Mouse (Mus musculus): Measurements from ENCODE around the gene AI661453. TPM values are rescaled to one million over a fixed set of nuclear protein-coding genes. Genes with fewer than 3 reads are reported as not detected.

Gene AI661453
- polyA plus RNA-seq, 1 experiment: 13.0 TPM

- no peaks in the 10 kb centered on the region for H3K4me1 ChIP-seq (ENCODE audit: control insufficient read depth, insufficient read depth, low read length)
- WGBS: 32% methylated on average over 15 of the region's 15 CpGs
- H3K4me3 ChIP-seq (replicated peaks; ENCODE audit: extremely low read depth, low read depth, low read length): no peak overlapping the region
- TF ChIP-seq POLR2A (IDR thresholded peaks at IDR 0.05; ENCODE audit: borderline replicate concordance, extremely low read depth, low read depth, low read length) (no peak), CTCF (IDR thresholded peaks at IDR 0.05; ENCODE audit: insufficient read depth, low read length) (no peak)
- DNase-seq: no peak
Observed at GRCm38 (mm10) chr17:47472435-47473350, 36.3 kb downstream of the AI661453 start.

DNA sequence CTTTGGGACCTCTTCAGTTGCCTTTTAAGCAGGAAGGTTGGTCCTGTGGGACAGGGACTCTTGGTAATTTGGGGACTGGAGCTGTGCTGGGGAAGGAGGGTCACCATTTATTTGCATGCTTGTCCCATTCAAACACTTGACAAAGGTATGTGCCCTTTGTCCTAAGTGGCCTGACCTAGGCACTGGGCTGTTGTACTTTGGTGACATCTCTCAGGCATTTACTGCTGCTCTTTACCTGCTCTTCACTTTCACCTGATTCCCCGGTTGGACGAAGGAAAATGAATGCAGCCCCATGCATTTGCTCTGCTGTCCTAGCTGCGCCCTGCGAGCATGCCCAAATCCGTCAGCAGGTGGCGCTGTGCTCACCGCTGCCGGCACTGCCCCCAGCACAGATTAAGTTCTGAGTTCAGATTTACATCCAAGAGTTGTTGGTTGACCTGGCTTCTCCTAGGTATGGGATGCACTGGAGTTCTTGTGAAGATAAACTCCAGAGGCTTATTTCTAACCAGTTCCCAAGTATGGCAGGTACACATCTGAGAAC is 37.1 kb downstream of the AI661453 start:
- H3K4me1 ChIP-seq (ENCODE audit: control insufficient read depth, insufficient read depth, low read length): no peaks in the 10 kb centered on the region
- TF ChIP-seq POLR2A (IDR thresholded peaks at IDR 0.05; ENCODE audit: borderline replicate concordance, extremely low read depth, low read depth, low read length) (no peak), CTCF (IDR thresholded peaks at IDR 0.05; ENCODE audit: insufficient read depth, low read length) (peak; percentile 89)
- WGBS: 9% methylated on average over 8 of the region's 8 CpGs
- DNase-seq: peak; percentile 72
- H3K4me3 ChIP-seq (replicated peaks; ENCODE audit: extremely low read depth, low read depth, low read length): no peak overlapping the region

GRCm38 (mm10) chr17:47474250-47474649 is 37.8 kb downstream of the AI661453 start:
- H3K4me1 ChIP-seq (ENCODE audit: control insufficient read depth, insufficient read depth, low read length): no peaks in the 10 kb centered on the region
- DNase-seq: no peak
- TF ChIP-seq CTCF (IDR thresholded peaks at IDR 0.05; ENCODE audit: insufficient read depth, low read length): no peak
- no peak for TF ChIP-seq POLR2A (IDR thresholded peaks at IDR 0.05; ENCODE audit: borderline replicate concordance, extremely low read depth, low read depth, low read length)
- 77% methylated on average over 4 of the region's 4 CpGs for WGBS
- H3K4me3 ChIP-seq (replicated peaks; ENCODE audit: extremely low read depth, low read depth, low read length): no peak overlapping the region

DNA sequence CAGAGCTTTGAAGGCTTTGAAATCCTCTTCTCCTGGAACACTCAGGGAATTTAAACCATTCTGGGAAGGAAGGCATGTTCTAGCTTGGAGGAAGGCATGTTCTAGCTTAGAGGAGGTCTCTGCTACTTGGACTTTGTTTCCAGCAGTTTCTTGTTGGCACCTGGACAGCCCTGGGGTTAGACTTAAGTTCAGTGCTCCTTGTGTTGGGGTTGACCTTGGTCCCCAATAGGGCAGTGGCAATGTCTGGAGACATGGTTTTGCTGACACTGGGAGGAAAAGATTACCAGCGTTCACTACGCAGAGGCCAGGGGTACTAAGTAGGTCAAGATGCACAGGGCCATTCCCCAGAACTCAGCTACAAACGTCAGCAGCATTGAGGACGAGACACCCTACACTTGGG is 38.8 kb downstream of the AI661453 start:
- 86% methylated on average over 4 of the region's 4 CpGs for WGBS
- no peak for DNase-seq
- TF ChIP-seq CTCF (IDR thresholded peaks at IDR 0.05; ENCODE audit: insufficient read depth, low read length) (no peak), POLR2A (IDR thresholded peaks at IDR 0.05; ENCODE audit: borderline replicate concordance, extremely low read depth, low read depth, low read length) (no peak)

GRCm38 (mm10) chr17:47475714-47476113 is 39.3 kb downstream of the AI661453 start:
- DNase-seq: no peak
- peaks cover 5% of the 10 kb centered on the region; the same call in 1 of the 2 replicates for H3K4me1 ChIP-seq (ENCODE audit: control insufficient read depth, insufficient read depth, low read length)
- H3K4me3 ChIP-seq (replicated peaks; ENCODE audit: extremely low read depth, low read depth, low read length): no peak overlapping the region
- peak; percentile 50 for TF ChIP-seq CTCF (IDR thresholded peaks at IDR 0.05; ENCODE audit: insufficient read depth, low read length)
- TF ChIP-seq POLR2A (IDR thresholded peaks at IDR 0.05; ENCODE audit: borderline replicate concordance, extremely low read depth, low read depth, low read length): no peak
- WGBS: 63% methylated on average over 3 of the region's 3 CpGs

More for the DNA sequence above, 38.8 kb downstream of the AI661453 start:
- no peak overlapping the region for H3K4me3 ChIP-seq (replicated peaks; ENCODE audit: extremely low read depth, low read depth, low read length)
- peaks cover 3% of the 10 kb centered on the region; the same call in 1 of the 2 replicates for H3K4me1 ChIP-seq (ENCODE audit: control insufficient read depth, insufficient read depth, low read length)

- TF ChIP-seq CTCF (IDR thresholded peaks at IDR 0.05; ENCODE audit: insufficient read depth, low read length) (no peak), POLR2A (IDR thresholded peaks at IDR 0.05; ENCODE audit: borderline replicate concordance, extremely low read depth, low read depth, low read length) (no peak)
- no peak for DNase-seq
- 26% methylated on average over 3 of the region's 3 CpGs for WGBS
Observed at GRCm38 (mm10) chr17:47479887-47480286, 43.5 kb downstream of the AI661453 start.

DNA sequence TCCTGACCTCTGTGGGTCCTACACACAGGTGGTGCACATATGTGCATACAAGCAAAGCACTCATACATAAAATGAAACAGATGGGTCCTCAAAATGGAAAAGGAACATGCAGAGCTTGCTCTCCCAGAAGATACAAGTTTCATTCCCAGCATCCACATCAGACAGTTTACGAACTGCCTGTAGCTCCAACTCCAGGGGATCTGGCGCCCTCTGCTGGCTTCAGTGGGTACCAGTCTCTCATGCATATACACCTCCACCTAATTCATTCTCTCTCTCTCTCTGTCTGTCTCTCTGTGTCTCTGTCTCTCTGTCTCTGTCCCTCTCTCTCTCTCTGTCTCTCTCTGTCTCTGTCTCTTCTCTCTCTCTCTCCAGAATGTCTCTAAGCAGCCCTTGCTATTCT is 46.0 kb downstream of the AI661453 start:
- WGBS: 42% methylated on average over 2 of the region's 2 CpGs
- H3K4me1 ChIP-seq (ENCODE audit: control insufficient read depth, insufficient read depth, low read length): peaks cover 8% of the 10 kb centered on the region; the same call in 1 of the 2 replicates
- no peak overlapping the region for H3K4me3 ChIP-seq (replicated peaks; ENCODE audit: extremely low read depth, low read depth, low read length)
- TF ChIP-seq CTCF (IDR thresholded peaks at IDR 0.05; ENCODE audit: insufficient read depth, low read length) (peak; percentile 91), POLR2A (IDR thresholded peaks at IDR 0.05; ENCODE audit: borderline replicate concordance, extremely low read depth, low read depth, low read length) (no peak)
- peak; percentile 75 for DNase-seq

More at GRCm38 (mm10) chr17:47479887-47480286, 43.5 kb downstream of the AI661453 start:
- peaks cover 8% of the 10 kb centered on the region; the same call in 1 of the 2 replicates for H3K4me1 ChIP-seq (ENCODE audit: control insufficient read depth, insufficient read depth, low read length)
- no peak overlapping the region for H3K4me3 ChIP-seq (replicated peaks; ENCODE audit: extremely low read depth, low read depth, low read length)

DNA sequence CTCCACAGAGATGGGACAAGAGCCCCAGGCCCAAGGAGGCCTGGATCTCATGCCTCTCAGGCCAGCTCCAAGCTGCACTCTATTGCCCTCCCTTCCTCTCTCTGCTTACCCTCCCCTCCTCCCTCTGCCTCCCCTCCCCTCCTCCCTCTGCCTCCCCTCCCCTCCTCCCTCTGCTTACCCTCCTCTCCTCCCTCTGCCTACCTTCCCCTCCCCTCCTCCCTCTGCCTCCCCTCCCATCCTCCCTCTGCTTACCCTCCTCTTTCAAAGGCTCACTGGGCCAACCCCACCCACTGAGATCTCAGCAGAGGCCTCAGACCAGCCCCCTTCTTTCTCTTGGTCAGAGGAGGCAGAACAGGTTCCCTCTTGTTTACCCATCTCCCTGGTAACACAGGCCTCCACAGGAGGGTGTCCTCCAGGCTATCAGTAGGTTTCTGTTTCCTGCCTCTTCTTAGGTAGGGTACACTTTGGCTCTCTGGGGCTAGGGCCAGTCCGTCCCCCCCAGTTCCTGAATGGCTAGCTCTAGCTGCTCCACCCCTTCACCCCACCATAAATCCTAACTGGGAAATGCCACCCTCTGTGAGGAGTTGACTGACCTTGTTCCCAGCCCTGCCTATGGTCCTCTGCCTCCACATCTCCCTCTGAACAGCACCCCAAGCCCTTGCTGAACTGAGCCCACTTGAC is 48.0 kb downstream of the AI661453 start:
- peak; percentile 50 for DNase-seq

GRCm38 (mm10) chr17:47484993-47485392 is 48.6 kb downstream of the AI661453 start:
- WGBS: 11% methylated on average over 3 of the region's 3 CpGs
- TF ChIP-seq CTCF (IDR thresholded peaks at IDR 0.05; ENCODE audit: insufficient read depth, low read length): no peak
- TF ChIP-seq POLR2A (IDR thresholded peaks at IDR 0.05; ENCODE audit: borderline replicate concordance, extremely low read depth, low read depth, low read length): no peak
- no peak for DNase-seq
- Histone ChIP-seq H3K4me1 (ENCODE audit: control insufficient read depth, insufficient read depth, low read length) (peaks cover 5% of the 10 kb centered on the region; the same call in 1 of the 2 replicates), H3K4me3 (replicated peaks; ENCODE audit: extremely low read depth, low read depth, low read length) (no peak overlapping the region)

More for the DNA sequence above, 48.0 kb downstream of the AI661453 start:
- 45% methylated on average over 1 of the region's 1 CpGs for WGBS
- H3K4me3 ChIP-seq (replicated peaks; ENCODE audit: extremely low read depth, low read depth, low read length): no peak overlapping the region
- TF ChIP-seq POLR2A (IDR thresholded peaks at IDR 0.05; ENCODE audit: borderline replicate concordance, extremely low read depth, low read depth, low read length): no peak
- TF ChIP-seq CTCF (IDR thresholded peaks at IDR 0.05; ENCODE audit: insufficient read depth, low read length): no peak
- peaks cover 8% of the 10 kb centered on the region; the same call in 1 of the 2 replicates for H3K4me1 ChIP-seq (ENCODE audit: control insufficient read depth, insufficient read depth, low read length)

All from lung, adult 2 months (tissue).